Mouse (Mus musculus) thymus, postnatal 10 days (tissue): Measurements from ENCODE around the gene Ints5.

Experiments
- DNase-seq, 2 experiments: peaks; one replicate each; pipeline ENCODE4 v3.0.0; 2021; ENCODE audit warnings: low spot score in 2 of 2

Gene Ints5

GRCm38 (mm10) chr19:8928689-8929223, 36.0 kb downstream of the Ints5 start:
- DNase-seq = peak in 1 of 2 experiments; percentile 23

GRCm38 (mm10) chr19:8929224-8930088, 36.7 kb downstream of the Ints5 start, which contains the start of the genes Rom1 and Eml3:
TSS of gene Rom1 (minus strand) at chr19:8929356.
TSS of gene Eml3 (plus strand) at chr19:8929552.
- DNase-seq = peak; percentile 79 to 92

- no peak for DNase-seq
These were observed 37.3 kb downstream of the Ints5 start for GRCm38 (mm10) chr19:8930117-8930516.

- no peak for DNase-seq
These were observed 38.0 kb downstream of the Ints5 start for GRCm38 (mm10) chr19:8930771-8931170.

DNA sequence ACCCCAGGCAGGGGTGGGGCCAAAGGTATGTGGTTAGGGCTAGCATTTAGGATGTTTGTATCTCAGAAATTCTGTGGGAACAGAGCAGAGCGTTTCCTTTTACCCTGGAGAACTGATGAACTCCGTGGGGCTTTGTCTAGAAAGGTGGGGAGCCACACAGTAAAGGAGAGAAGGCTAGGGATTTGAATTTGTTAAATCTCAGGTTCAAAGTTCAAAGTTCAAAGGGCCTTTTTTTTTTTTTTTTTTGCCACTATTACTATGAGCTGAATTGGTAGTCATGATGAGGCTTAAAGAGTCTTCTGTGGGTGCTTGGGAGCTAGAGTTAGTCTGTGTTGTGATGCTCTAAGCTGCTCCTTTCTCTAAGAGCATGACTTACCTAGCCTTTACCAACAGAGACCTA, 43.9 kb downstream of the Ints5 start:
- DNase-seq = no peak

GRCm38 (mm10) chr19:8940526-8941133, 47.8 kb downstream of the Ints5 start:
- no peak for DNase-seq

DNA sequence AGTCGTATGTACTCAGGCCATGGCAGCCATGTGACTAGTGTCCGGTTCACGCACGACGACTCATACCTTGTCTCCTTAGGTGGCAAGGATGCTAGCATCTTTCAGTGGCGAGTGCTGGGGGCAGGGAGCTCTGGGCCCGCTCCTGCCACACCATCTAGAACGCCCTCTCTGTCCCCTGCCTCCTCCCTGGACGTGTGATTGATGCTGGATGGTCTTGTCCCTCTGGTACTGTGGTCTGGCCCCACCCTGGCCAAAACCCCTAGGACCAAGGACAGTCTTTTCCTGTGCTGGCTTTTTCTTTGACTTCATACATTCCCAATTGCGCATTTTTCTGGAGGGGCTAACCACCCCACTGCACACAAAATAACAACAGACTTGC, 48.3 kb downstream of the Ints5 start:
- peak in 1 of 2 experiments; percentile 36 for DNase-seq

DNA sequence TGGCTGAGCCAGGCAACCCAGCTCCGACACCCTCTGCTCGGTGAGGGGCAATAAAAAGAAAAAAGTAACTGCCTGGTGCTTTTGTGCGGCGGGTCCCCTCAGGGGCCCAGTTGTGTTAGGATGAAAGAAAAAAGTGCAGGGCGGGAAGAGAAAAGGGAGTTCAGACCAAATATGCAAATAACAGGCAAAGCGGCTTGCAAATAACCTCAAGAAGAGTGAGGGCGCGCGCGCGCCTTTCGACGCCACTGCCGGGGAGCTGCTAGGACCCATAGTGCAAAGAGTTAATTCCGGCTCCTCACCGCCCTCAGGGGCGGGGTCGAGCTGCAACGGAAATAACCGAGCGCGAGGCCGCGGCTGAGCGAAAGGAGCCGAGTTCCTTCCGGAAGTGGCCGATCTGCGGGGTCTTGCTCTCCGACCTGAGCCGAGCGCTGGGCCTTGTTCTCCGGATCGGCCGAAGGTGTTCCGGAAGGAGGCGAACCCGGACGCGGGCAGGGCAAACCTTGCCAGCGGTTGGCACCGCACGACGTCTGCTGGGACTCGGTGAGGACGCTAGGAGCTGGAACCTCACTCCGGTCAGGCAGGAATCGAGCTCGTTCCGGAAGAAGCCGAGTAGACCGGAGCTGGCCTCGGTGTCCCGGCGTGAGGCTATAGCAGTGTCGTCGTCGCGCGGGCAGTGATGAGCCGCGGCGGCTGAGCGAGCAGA, 48.9 kb downstream of the Ints5 start, which contains the start of gene Mta2:
Gene Mta2 (plus strand): TSS at position 361 of the 703 bp plus-strand sequence.
- DNase-seq = peak; percentile 96 to 98

DNA sequence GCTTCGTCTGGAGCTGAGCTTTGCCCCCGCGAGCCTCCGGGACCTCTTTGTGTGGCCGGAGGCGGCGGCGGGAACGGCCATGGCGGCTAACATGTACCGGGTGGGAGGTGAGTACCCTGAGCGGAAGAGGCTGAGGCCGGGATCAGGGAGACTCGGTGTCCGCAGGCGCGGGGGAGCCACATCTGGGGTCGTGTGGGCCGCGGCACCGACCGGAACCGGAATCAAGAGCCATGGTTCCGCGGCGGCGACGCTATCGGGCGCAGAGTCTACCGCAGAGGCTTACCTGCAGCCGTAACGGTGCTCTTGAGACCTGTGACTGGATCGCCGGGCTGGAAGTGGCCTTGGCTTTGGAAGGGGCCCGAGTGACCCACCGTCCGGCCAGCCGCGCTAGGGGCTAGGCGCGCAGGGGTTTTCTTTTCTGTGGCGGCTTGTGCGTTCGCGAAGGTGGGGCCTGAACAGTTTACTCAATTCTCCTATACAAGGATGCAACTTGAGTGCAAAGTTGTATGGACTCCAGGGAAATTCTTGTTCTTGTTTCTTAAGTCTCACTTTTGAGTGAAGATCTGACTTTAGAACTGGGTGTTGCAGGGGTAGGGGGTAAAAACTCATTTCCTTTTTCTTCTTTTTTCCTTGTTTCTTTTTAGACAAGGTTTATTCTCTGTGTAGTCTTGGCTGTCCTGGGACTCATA, 49.6 kb downstream of the Ints5 start:
- DNase-seq = peak in 1 of 2 experiments; percentile 33

DNA sequence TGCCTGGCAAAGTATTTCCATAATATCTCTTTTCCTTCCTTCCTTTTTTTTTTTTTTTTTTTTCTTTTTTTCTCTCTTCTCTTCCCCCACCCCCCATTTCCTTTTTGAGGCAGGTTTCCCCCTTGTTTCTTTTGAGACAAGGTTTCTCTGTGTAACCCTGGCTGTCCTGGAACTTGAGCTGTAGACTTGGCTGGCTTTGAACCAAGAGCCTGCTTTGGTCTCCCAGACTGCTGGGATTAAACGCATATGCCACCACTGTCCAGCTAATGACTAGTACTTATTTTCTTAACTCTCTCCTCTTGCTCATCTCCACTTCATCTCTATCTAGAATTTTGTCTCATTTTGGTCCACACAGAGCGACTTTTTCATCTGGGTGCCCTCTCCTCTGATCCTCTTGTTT, 50.2 kb downstream of the Ints5 start:
- DNase-seq = no peak

DNA sequence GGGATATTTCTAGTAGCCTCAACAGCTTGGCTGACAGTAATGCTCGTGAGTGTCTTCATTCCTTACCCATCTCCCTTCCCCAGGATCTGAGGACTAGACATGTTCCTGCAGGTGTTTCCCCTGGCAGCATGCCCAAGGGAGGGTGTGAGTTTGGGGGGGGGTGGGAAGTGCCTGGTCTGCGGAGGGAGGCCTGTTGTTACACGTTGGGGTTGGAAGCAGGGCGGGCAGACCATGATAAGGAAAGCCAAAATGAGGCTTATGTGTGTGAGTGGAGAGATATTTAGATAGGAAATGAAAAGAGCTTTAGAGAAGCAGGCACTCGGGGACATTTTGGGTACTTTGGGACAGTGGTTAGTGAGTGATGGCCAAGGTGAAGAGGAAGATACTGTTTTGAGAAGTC, 51.3 kb downstream of the Ints5 start:
- no peak for DNase-seq

DNA sequence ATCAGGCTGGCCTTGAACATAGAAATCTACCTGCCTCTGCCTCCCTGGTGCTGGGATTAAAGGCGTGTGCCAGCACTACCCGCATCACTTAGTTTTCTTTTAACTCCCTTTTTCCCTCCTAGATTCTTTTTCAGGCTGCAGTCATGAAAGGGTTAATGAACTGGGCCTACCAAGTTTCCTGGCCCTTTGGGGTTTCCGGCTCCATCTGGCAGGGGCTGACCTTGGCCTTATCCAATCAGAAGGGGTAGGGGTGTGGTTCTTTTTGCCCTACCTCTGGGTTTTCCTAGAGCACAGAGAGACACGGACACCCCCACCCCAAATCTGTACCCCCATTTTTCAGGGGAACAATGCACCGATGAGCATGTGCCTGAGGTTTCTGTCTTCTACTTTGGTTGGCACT, 51.9 kb downstream of the Ints5 start:
- peak in 1 of 2 experiments; percentile 58 for DNase-seq

DNA sequence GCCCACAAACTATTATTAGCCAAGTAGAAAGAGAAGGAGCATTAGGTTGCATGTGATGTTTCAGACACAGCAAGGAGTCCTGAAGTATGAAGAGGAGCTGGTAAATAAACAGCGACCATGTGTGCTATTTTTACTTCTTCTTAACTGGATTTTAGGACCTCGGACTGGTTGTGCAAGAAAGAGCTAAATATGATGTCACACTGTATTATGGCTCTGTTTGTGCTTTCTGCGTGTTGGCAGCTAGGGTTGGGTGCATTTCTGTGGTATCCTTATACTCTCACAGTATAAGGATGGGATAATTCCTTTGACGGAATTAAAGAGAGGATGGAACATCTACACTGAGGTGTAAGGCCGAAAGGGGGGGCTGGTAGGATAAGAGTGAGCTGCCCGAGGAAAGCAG, 52.4 kb downstream of the Ints5 start:
- no peak for DNase-seq

DNA sequence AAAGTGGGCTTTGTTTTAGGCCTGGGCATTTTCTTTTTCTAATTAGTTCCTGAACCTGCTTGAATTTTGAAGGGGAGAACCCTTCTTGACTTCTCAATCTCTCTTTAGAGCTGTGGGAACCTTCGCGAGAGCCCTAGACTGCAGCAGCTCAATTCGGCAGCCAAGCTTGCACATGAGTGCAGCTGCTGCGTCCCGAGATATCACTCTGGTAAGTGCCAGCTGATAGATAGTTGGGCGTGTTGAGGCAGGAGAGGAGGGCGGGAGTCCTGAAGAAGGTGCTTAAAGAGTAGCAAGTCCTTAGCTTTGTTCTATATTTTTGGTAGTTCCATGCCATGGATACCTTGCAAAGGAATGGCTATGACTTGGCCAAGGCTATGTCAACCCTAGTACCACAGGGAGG, 54.1 kb downstream of the Ints5 start:
- DNase-seq = no peak
